Comparison of ENCODE assay signal across 8 mouse cellular contexts in genomic region chr17:32634972-32635314, GRCm38 (mm10). TPM values are rescaled to one million over a fixed set of nuclear protein-coding genes. Genes with fewer than 3 reads are reported as not detected.
DNase-seq lines count a peak whose midpoint lies in the region; ATAC-seq and TF ChIP-seq lines count a peak whose summit lies in the region.

No protein-coding gene starts in this region.

- TF ChIP-seq CTCF in E14TG2a.4 (conservative IDR thresholded peaks at IDR 0.05; ENCODE audit: low read length) = peak; percentile 73

- DNase-seq in c-Kit-positive CD71-positive TER-119-positive erythroid progenitor cells, embryonic 14.5 days (ENCODE audit: low spot score) = peak; percentile 56
- DNase-seq in forebrain, embryonic 14.5 days (ENCODE audit: low spot score) = peak; percentile 89
- DNase-seq in heart, postnatal 14 days = peak; percentile 79 to 86
- DNase-seq in layer of hippocampus, adult 11-12 months (ENCODE audit: low spot score) = peak; percentile 84
- peak; percentile 75 to 77 for DNase-seq in lung, adult 18-20 months
- peak; percentile 78 for DNase-seq in testis, postnatal 14 days (ENCODE audit: low spot score)

- peak; percentile 83 for ATAC-seq in forebrain, embryonic 14.5 days
- ATAC-seq in neural tube, embryonic 15.5 days (ENCODE audit: low FRiP score) = peak; percentile 97

- no peaks in the 10 kb centered on the region for H3K27me3 ChIP-seq in E14TG2a.4 (ENCODE audit: insufficient read depth, low read length)
- H3K27me3 ChIP-seq in forebrain, embryonic 14.5 days (replicated peaks; ENCODE audit: control insufficient read depth, insufficient read depth, low read length) = no peaks in the 10 kb centered on the region
- no peaks in the 10 kb centered on the region for H3K27me3 ChIP-seq in neural tube, embryonic 15.5 days (replicated peaks)

- peaks cover 25% of the 10 kb centered on the region for H3K4me1 ChIP-seq in E14TG2a.4 (replicated peaks; ENCODE audit: low read depth, low read length)
- no peaks in the 10 kb centered on the region; the same call in 1 of the 2 replicates for H3K4me1 ChIP-seq in forebrain, embryonic 14.5 days (ENCODE audit: control insufficient read depth, insufficient read depth, low read length)
- H3K4me1 ChIP-seq in neural tube, embryonic 15.5 days = peaks cover 8% of the 10 kb centered on the region

- peak overlapping the region; percentile 80 for H3K4me3 ChIP-seq in E14TG2a.4 (replicated peaks; ENCODE audit: low read length)
- H3K4me3 ChIP-seq in forebrain, embryonic 14.5 days (ENCODE audit: low read depth, low read length) = peak overlapping the region; percentile 35
- H3K4me3 ChIP-seq in neural tube, embryonic 15.5 days (replicated peaks) = peak overlapping the region; percentile 44

- H3K9me3 ChIP-seq in E14TG2a.4 (ENCODE audit: low read length) = no peaks in the 10 kb centered on the region
- H3K9me3 ChIP-seq in forebrain, embryonic 14.5 days (replicated peaks; ENCODE audit: control insufficient read depth, low read length) = no peaks in the 10 kb centered on the region
- no peaks in the 10 kb centered on the region for H3K9me3 ChIP-seq in neural tube, embryonic 15.5 days (replicated peaks)

- peak overlapping the region; percentile 65 for H3K9ac ChIP-seq in forebrain, embryonic 14.5 days (ENCODE audit: low read length)
- H3K9ac ChIP-seq in neural tube, embryonic 15.5 days (replicated peaks) = peak overlapping the region; percentile 46

- H3K27ac ChIP-seq in forebrain, embryonic 14.5 days (ENCODE audit: low read depth, low read length) = no peak overlapping the region
- H3K27ac ChIP-seq in neural tube, embryonic 15.5 days (replicated peaks) = peak overlapping the region; percentile 68

- intact Hi-C loops in heart, postnatal 14 days (cut with DNase I) = loop anchor here (5.0 kb wide), 2 partner anchors 108 to 317 kb away; no protein-coding TSS in a partner anchor

- H3K4me2 ChIP-seq in forebrain, embryonic 14.5 days (ENCODE audit: low read length) = peak overlapping the region; percentile 62
- peak overlapping the region; percentile 74 for H3K4me2 ChIP-seq in neural tube, embryonic 15.5 days

- 2% methylated on average over 17 of the region's 17 CpGs for WGBS in forebrain, embryonic 14.5 days
- WGBS in neural tube, embryonic 15.5 days = 1% methylated on average over 17 of the region's 17 CpGs

- no peaks in the 10 kb centered on the region for H3K36me3 ChIP-seq in E14TG2a.4 (ENCODE audit: insufficient read depth, low read length)
- H3K36me3 ChIP-seq in forebrain, embryonic 14.5 days (ENCODE audit: control insufficient read depth, insufficient read depth, low read length) = no peaks in the 10 kb centered on the region
- no peaks in the 10 kb centered on the region for H3K36me3 ChIP-seq in neural tube, embryonic 15.5 days

RNA-seq across cellular contexts. Expression of gene Cyp4f37, which starts 13.8 kb away (rescaled TPM):
- not detected in 2 replicates for polyA plus RNA-seq in forebrain, embryonic 14.5 days (2014; fragmentation: Nextera tagmentation; extraction: Ambion mirVana)
- not detected for total RNA-seq in heart, postnatal 14 days (2021)
- polyA plus RNA-seq in neural tube, embryonic 15.5 days (2015; fragmentation: Nextera tagmentation; extraction: Ambion mirVana) = 1.1 TPM in 1 of 2 replicates, not detected in the other

RNA-seq across cellular contexts. Expression of gene Cyp4f40, which starts 23.8 kb away (rescaled TPM):
- polyA plus RNA-seq in forebrain, embryonic 14.5 days (2014; fragmentation: Nextera tagmentation; extraction: Ambion mirVana) = not detected in 2 replicates
- total RNA-seq in heart, postnatal 14 days (2021) = not detected
- polyA plus RNA-seq in neural tube, embryonic 15.5 days (2015; fragmentation: Nextera tagmentation; extraction: Ambion mirVana) = 0.10 and 1.3 TPM in 2 replicates

RNA-seq across cellular contexts. Expression of gene Cyp4f15, which starts 50.5 kb away (rescaled TPM):
- polyA plus RNA-seq in forebrain, embryonic 14.5 days (2014; fragmentation: Nextera tagmentation; extraction: Ambion mirVana) = 0.76 and 1.5 TPM in 2 replicates
- total RNA-seq in heart, postnatal 14 days (2021) = not detected
- 1.4 and 1.5 TPM in 2 replicates for polyA plus RNA-seq in neural tube, embryonic 15.5 days (2015; fragmentation: Nextera tagmentation; extraction: Ambion mirVana)
